Mouse (Mus musculus): ENCODE measurements around the gene Jak2. TPM values are rescaled to one million over a fixed set of nuclear protein-coding genes. Genes with fewer than 3 reads are reported as not detected.

The Jak2 gene
- polyA plus RNA-seq, 1 experiment = 1.7 TPM

DNA sequence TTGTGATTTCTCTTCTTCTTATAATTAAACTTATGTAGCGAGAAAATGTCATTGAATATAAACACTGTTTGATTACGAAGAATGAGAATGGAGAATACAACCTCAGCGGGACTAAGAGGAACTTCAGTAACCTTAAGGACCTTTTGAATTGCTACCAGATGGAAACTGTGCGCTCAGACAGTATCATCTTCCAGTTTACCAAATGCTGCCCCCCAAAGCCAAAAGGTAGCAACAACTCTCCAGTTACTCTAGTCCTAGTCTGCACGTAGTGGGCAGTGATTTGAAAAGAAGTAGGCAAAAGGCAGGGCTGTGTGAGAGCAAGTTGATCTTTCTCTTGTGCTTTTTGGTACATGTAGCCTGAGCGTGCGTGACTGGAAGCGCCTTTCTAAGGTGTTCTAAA is 36.2 kb downstream of the Jak2 start:
- Histone ChIP-seq H3K27me3 (ENCODE audit: control insufficient read depth, insufficient read depth, low read length) (no peaks in the 10 kb centered on the region), H3K4me3 (ENCODE audit: control insufficient read depth, low read depth, low read length) (no peak overlapping the region), H3K4me1 (ENCODE audit: control insufficient read depth, insufficient read depth, low read length) (no peaks in the 10 kb centered on the region), H3K36me3 (ENCODE audit: control insufficient read depth, insufficient read depth, low read length) (no peaks in the 10 kb centered on the region), H3K27ac (ENCODE audit: control insufficient read depth, insufficient read depth, low read depth, low read length) (no peak overlapping the region)
- TF ChIP-seq POLR2A (IDR thresholded peaks at IDR 0.05; ENCODE audit: control insufficient read depth, low read depth, low read length) (no peak), CTCF (IDR thresholded peaks at IDR 0.05; ENCODE audit: control insufficient read depth, insufficient read depth, insufficient replicate concordance, low read depth, low read length) (no peak)

- Histone ChIP-seq H3K27me3 (ENCODE audit: control insufficient read depth, insufficient read depth, low read length) (no peaks in the 10 kb centered on the region), H3K4me1 (ENCODE audit: control insufficient read depth, insufficient read depth, low read length) (no peaks in the 10 kb centered on the region)
These were observed 39.9 kb downstream of the Jak2 start for GRCm38 (mm10) chr19:29291532-29291931.

DNA sequence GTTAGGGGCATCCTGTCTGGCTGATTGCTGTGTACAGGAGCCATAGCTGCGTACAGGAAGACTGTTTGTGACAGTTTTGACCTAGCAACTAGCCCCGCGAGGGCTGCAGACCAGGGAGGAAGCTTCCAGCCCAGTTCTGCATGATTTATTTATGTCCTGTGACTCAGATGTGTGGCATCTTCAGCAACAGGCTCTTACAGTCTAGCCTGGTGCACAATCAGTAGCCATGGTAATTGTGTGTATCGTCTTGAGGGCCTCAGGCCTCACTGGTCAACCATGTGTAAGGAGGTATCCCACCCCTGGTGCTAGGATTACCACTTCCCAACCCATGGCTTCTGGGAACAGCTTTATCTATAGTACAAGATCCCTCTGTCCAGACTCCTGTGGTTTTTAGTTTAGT is 40.9 kb downstream of the Jak2 start:
- H3K27ac ChIP-seq (ENCODE audit: control insufficient read depth, insufficient read depth, low read depth, low read length) = no peak overlapping the region
- no peaks in the 10 kb centered on the region for H3K27me3 ChIP-seq (ENCODE audit: control insufficient read depth, insufficient read depth, low read length)

More at GRCm38 (mm10) chr19:29291532-29291931, 39.9 kb downstream of the Jak2 start:
- H3K36me3 ChIP-seq (ENCODE audit: control insufficient read depth, insufficient read depth, low read length) = no peaks in the 10 kb centered on the region
- no peak for TF ChIP-seq CTCF (IDR thresholded peaks at IDR 0.05; ENCODE audit: control insufficient read depth, insufficient read depth, insufficient replicate concordance, low read depth, low read length)
- TF ChIP-seq POLR2A (IDR thresholded peaks at IDR 0.05; ENCODE audit: control insufficient read depth, low read depth, low read length) = no peak
- no peak overlapping the region for H3K4me3 ChIP-seq (ENCODE audit: control insufficient read depth, low read depth, low read length)
- no peak overlapping the region for H3K27ac ChIP-seq (ENCODE audit: control insufficient read depth, insufficient read depth, low read depth, low read length)

DNA sequence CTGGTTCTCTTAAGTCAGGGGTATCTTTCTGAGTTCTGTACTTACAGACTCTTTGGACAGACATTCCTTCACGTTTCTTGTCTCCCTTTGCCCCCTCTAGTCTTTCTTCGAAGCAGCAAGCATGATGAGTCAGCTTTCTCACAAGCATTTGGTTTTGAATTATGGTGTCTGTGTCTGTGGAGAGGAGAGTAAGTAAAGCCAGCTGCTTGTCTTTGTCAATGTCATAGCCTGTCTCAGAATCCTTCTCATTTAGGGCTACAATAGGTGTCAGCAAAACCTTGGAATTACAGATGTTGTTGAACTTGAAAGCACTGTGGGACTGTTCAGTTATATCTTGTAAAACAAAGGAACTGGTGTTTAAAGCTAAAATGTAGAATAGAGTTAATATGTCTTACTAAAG is 43.1 kb downstream of the Jak2 start:
- H3K27me3 ChIP-seq (ENCODE audit: control insufficient read depth, insufficient read depth, low read length) = no peaks in the 10 kb centered on the region
- no peak overlapping the region for H3K4me3 ChIP-seq (ENCODE audit: control insufficient read depth, low read depth, low read length)
- TF ChIP-seq POLR2A (IDR thresholded peaks at IDR 0.05; ENCODE audit: control insufficient read depth, low read depth, low read length) = no peak
- TF ChIP-seq CTCF (IDR thresholded peaks at IDR 0.05; ENCODE audit: control insufficient read depth, insufficient read depth, insufficient replicate concordance, low read depth, low read length) = no peak
- H3K36me3 ChIP-seq (ENCODE audit: control insufficient read depth, insufficient read depth, low read length) = no peaks in the 10 kb centered on the region
- no peaks in the 10 kb centered on the region for H3K4me1 ChIP-seq (ENCODE audit: control insufficient read depth, insufficient read depth, low read length)
- no peak overlapping the region for H3K27ac ChIP-seq (ENCODE audit: control insufficient read depth, insufficient read depth, low read depth, low read length)

More for the DNA sequence above, 40.9 kb downstream of the Jak2 start:
- H3K36me3 ChIP-seq (ENCODE audit: control insufficient read depth, insufficient read depth, low read length) = no peaks in the 10 kb centered on the region
- TF ChIP-seq CTCF (IDR thresholded peaks at IDR 0.05; ENCODE audit: control insufficient read depth, insufficient read depth, insufficient replicate concordance, low read depth, low read length) = no peak
- TF ChIP-seq POLR2A (IDR thresholded peaks at IDR 0.05; ENCODE audit: control insufficient read depth, low read depth, low read length) = no peak
- H3K4me3 ChIP-seq (ENCODE audit: control insufficient read depth, low read depth, low read length) = no peak overlapping the region
- H3K4me1 ChIP-seq (ENCODE audit: control insufficient read depth, insufficient read depth, low read length) = no peaks in the 10 kb centered on the region

- no peaks in the 10 kb centered on the region for H3K4me1 ChIP-seq (ENCODE audit: control insufficient read depth, insufficient read depth, low read length)
- H3K27ac ChIP-seq (ENCODE audit: control insufficient read depth, insufficient read depth, low read depth, low read length) = no peak overlapping the region
- no peaks in the 10 kb centered on the region for H3K27me3 ChIP-seq (ENCODE audit: control insufficient read depth, insufficient read depth, low read length)
- H3K4me3 ChIP-seq (ENCODE audit: control insufficient read depth, low read depth, low read length) = no peak overlapping the region
- no peak for TF ChIP-seq CTCF (IDR thresholded peaks at IDR 0.05; ENCODE audit: control insufficient read depth, insufficient read depth, insufficient replicate concordance, low read depth, low read length)
- TF ChIP-seq POLR2A (IDR thresholded peaks at IDR 0.05; ENCODE audit: control insufficient read depth, low read depth, low read length) = no peak
- no peaks in the 10 kb centered on the region for H3K36me3 ChIP-seq (ENCODE audit: control insufficient read depth, insufficient read depth, low read length)
These were observed 44.5 kb downstream of the Jak2 start for GRCm38 (mm10) chr19:29296166-29296565.

GRCm38 (mm10) chr19:29297366-29297765 is 45.7 kb downstream of the Jak2 start:
- H3K27ac ChIP-seq (ENCODE audit: control insufficient read depth, insufficient read depth, low read depth, low read length) = no peak overlapping the region
- H3K27me3 ChIP-seq (ENCODE audit: control insufficient read depth, insufficient read depth, low read length) = no peaks in the 10 kb centered on the region
- H3K4me3 ChIP-seq (ENCODE audit: control insufficient read depth, low read depth, low read length) = no peak overlapping the region
- TF ChIP-seq POLR2A (IDR thresholded peaks at IDR 0.05; ENCODE audit: control insufficient read depth, low read depth, low read length) (no peak), CTCF (IDR thresholded peaks at IDR 0.05; ENCODE audit: control insufficient read depth, insufficient read depth, insufficient replicate concordance, low read depth, low read length) (no peak)
- no peaks in the 10 kb centered on the region for H3K36me3 ChIP-seq (ENCODE audit: control insufficient read depth, insufficient read depth, low read length)
- H3K4me1 ChIP-seq (ENCODE audit: control insufficient read depth, insufficient read depth, low read length) = no peaks in the 10 kb centered on the region

- H3K27me3 ChIP-seq (ENCODE audit: control insufficient read depth, insufficient read depth, low read length) = no peaks in the 10 kb centered on the region
- TF ChIP-seq POLR2A (IDR thresholded peaks at IDR 0.05; ENCODE audit: control insufficient read depth, low read depth, low read length) = no peak
- TF ChIP-seq CTCF (IDR thresholded peaks at IDR 0.05; ENCODE audit: control insufficient read depth, insufficient read depth, insufficient replicate concordance, low read depth, low read length) = no peak
- H3K27ac ChIP-seq (ENCODE audit: control insufficient read depth, insufficient read depth, low read depth, low read length) = no peak overlapping the region
- H3K36me3 ChIP-seq (ENCODE audit: control insufficient read depth, insufficient read depth, low read length) = no peaks in the 10 kb centered on the region
- H3K4me1 ChIP-seq (ENCODE audit: control insufficient read depth, insufficient read depth, low read length) = no peaks in the 10 kb centered on the region
- no peak overlapping the region for H3K4me3 ChIP-seq (ENCODE audit: control insufficient read depth, low read depth, low read length)
These were observed 49.3 kb downstream of the Jak2 start for GRCm38 (mm10) chr19:29300919-29301318.

- H3K4me3 ChIP-seq (ENCODE audit: control insufficient read depth, low read depth, low read length) = no peak overlapping the region
- TF ChIP-seq CTCF (IDR thresholded peaks at IDR 0.05; ENCODE audit: control insufficient read depth, insufficient read depth, insufficient replicate concordance, low read depth, low read length) (no peak), POLR2A (IDR thresholded peaks at IDR 0.05; ENCODE audit: control insufficient read depth, low read depth, low read length) (no peak)
These were observed 50.5 kb downstream of the Jak2 start for GRCm38 (mm10) chr19:29302119-29302518.

More at GRCm38 (mm10) chr19:29302119-29302518, 50.5 kb downstream of the Jak2 start:
- H3K4me1 ChIP-seq (ENCODE audit: control insufficient read depth, insufficient read depth, low read length) = no peaks in the 10 kb centered on the region
- H3K27ac ChIP-seq (ENCODE audit: control insufficient read depth, insufficient read depth, low read depth, low read length) = no peak overlapping the region
- H3K36me3 ChIP-seq (ENCODE audit: control insufficient read depth, insufficient read depth, low read length) = no peaks in the 10 kb centered on the region
- H3K27me3 ChIP-seq (ENCODE audit: control insufficient read depth, insufficient read depth, low read length) = no peaks in the 10 kb centered on the region

Data from testis, adult 2 months (tissue).